Mouse (Mus musculus) olfactory bulb, adult 2 months (tissue): Measurements from ENCODE around the gene Otud7a.

ENCODE experiments used
- CTCF ChIP-seq: fragments of 200-500 bp; IDR thresholded peaks from 2 replicates; pipeline ENCODE4 v1.5.1; 2012; ENCODE audit warnings: low read depth, mild to moderate bottlenecking, low read length, moderate library complexity; ENCODE audit not compliant: insufficient read depth
- POLR2A ChIP-seq: fragments of 200-500 bp; IDR thresholded peaks from 2 replicates; pipeline ENCODE4 v1.6.1; 2012; ENCODE audit warnings: mild to moderate bottlenecking, low read depth, low read length, moderate library complexity; ENCODE audit not compliant: insufficient read depth

- TF ChIP-seq CTCF (no peak), POLR2A (no peak)
These were observed 332.8 kb downstream of the Otud7a start for GRCm38 (mm10) chr7:63777328-63777727.
